In genomic region chr6:52464571-52464970, GRCm38 (mm10) we compare ENCODE assay signal across 21 mouse cellular contexts.
DNase-seq lines count a peak whose midpoint lies in the region.
"Had no signal": no experiment of that assay in that cellular context is flagged by ENCODE, and none has a peak within 500 bp of the region (broad histone marks: within the 10 kb centered on the region; RNA-seq: fewer than 3 reads in every experiment).

No protein-coding gene starts in this region.

- H3K27me3 ChIP-seq in heart, embryonic 10.5 days (ENCODE audit: insufficient read depth, poor library complexity, severe bottlenecking): no peaks in the 10 kb centered on the region
- H3K27me3 ChIP-seq: embryonic facial prominence, embryonic 13.5 days; forebrain, embryonic 15.5 days; heart, embryonic 13.5 days; hindbrain, embryonic 13.5 days; kidney, embryonic 15.5 days had no signal

- WGBS in heart, embryonic 10.5 days: 74% methylated on average over 3 of the region's 3 CpGs

- H3K9me3 ChIP-seq in heart, embryonic 10.5 days: no peaks in the 10 kb centered on the region
- H3K9me3 ChIP-seq: embryonic facial prominence, embryonic 13.5 days; forebrain, embryonic 15.5 days; G1E; heart, embryonic 13.5 days; hindbrain, embryonic 13.5 days; kidney, embryonic 15.5 days had no signal

- no peak overlapping the region for H3K27ac ChIP-seq in heart, embryonic 10.5 days
- H3K27ac ChIP-seq: embryonic facial prominence, embryonic 13.5 days; forebrain, embryonic 15.5 days; heart, embryonic 13.5 days; hindbrain, embryonic 13.5 days; hindbrain, postnatal 0 days; kidney, embryonic 15.5 days had no signal

- no peaks in the 10 kb centered on the region for H3K36me3 ChIP-seq in heart, embryonic 10.5 days
- H3K36me3 ChIP-seq: embryonic facial prominence, embryonic 13.5 days; forebrain, embryonic 15.5 days; G1E; heart, embryonic 13.5 days; hindbrain, embryonic 13.5 days; kidney, embryonic 15.5 days had no signal

- no peaks in the 10 kb centered on the region for H3K4me1 ChIP-seq in heart, embryonic 10.5 days
- H3K4me1 ChIP-seq: embryonic facial prominence, embryonic 13.5 days; forebrain, embryonic 15.5 days; heart, embryonic 13.5 days; hindbrain, embryonic 13.5 days had no signal

- no peak overlapping the region for H3K4me3 ChIP-seq in heart, embryonic 10.5 days
- H3K4me3 ChIP-seq: embryonic facial prominence, embryonic 13.5 days; forebrain, embryonic 15.5 days; heart, embryonic 13.5 days; hindbrain, embryonic 13.5 days; kidney, embryonic 15.5 days had no signal

- peak; percentile 69 to 74 for DNase-seq in cerebellum, postnatal 10 days
- DNase-seq in cerebellum, adult 8-10 months: no peak
- DNase-seq in gastrocnemius, adult 18-20 months (ENCODE audit: low spot score): peak; percentile 62
- no peak for DNase-seq in gastrocnemius, postnatal 4 days (ENCODE audit: low spot score in 2 of 2)
- peak; percentile 22 to 26 for DNase-seq in heart, adult 9 months (ENCODE audit: low spot score in 2 of 2)
- DNase-seq in heart, embryonic 10.5 days (ENCODE audit: low spot score): no peak
- peak; percentile 25 for DNase-seq in brain, adult 2 months (ENCODE audit: low read depth, low spot score)
- DNase-seq in kidney, postnatal 4 days: no peak
- DNase-seq: adrenal gland, adult 8-10 months; adrenal gland, postnatal 36 days; B cell, adult 2 months; cerebellum, adult 11 months; cerebellum, adult 9-11 months; kidney, adult 18-20 months had no signal

Comparison
In these comparisons a context has a peak if more than half of its experiments do, and no peak if none do; other contexts are left out.
1. DNase-seq: peak in cerebellum, postnatal 10 days (2 of 2), gastrocnemius, adult 18-20 months (single experiment), heart, adult 9 months (2 of 2) and brain, adult 2 months (single experiment); none in cerebellum, adult 8-10 months (single experiment), gastrocnemius, postnatal 4 days (0 of 2), heart, embryonic 10.5 days (single experiment) and kidney, postnatal 4 days (0 of 2).